Mouse (Mus musculus): Measurements from ENCODE around the gene Ccdc191.

Ccdc191 gene

DNA sequence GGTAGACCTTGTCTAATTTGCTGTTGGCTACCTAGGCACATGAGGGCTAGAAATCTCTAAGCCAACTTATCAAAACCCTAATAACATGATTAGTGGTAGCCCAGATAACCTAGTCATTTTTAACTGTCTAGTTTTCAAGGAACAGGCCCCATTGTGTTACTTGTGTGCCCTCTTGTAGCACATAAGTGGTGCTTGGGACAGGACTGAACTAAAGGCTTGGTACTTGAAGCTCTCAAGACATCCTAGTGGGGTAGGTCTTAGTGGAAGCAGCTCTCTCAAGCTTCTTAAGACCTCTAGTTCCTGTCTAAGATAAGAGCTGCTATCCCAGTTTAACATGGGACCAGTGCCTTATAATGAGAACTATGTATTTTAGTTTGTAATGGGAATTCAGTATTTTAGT lies 41.0 kb downstream of the Ccdc191 start:
- no peak for DNase-seq (ENCODE audit: low spot score in 2 of 2)

DNA sequence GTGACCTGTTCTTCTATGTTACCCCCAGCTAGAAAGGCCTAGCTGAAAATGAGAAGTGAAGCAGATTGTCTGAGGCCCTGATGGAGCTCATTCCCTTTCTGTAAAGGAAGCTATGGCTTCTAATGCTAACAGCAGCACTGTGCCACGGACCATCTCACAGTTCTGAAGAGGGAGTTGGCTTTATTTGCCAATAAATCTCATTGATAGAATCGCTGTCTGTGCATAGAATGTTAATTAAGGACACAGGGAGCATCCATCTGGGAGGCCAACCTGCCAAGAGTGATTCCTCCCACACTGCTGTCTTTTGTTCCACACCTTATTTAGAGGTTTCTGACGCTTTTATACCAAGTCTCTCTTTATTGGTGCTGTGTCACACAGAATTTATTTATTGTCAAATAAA lies 41.9 kb downstream of the Ccdc191 start:
- no peak for DNase-seq (ENCODE audit: low spot score in 2 of 2)

DNA sequence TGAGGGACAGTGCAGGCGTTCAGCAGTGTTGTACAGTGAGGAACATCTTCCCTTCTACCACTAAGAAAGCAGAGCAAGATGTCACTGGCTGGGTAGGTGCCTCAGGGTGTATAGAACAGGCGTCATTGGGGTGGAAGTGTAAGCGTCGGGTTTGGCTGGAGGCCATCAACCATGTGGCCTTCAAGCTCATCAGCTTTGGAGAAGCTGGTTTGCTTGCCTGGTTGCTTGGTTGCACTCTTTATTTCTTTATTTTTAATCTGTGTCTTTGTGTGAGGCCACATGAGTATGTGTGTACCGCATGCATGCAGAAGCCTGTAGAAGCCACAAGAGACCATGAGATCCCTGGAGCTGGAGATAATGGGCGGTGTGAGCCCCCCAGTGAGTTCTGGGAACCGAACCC lies 42.7 kb downstream of the Ccdc191 start:
- no peak for DNase-seq (ENCODE audit: low spot score in 2 of 2)

DNA sequence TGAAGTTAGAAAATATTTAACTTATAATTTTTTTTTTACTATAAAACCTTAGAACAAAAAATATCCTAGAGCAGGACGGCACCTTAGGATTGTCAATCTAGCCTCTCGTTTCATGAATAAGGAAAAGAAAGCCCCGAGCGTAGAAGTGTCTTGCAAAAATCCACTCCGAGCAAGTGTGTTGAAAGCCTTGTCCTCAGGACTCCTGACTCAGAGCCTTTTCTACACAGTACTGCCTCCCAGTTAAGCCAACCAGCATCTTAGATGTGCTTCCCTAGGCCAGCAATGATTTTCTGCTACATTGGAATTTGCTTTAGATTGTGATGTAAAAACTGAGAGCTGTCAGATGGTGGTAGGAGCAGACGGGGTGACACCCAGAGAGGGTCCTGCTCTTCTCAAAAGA lies 43.4 kb downstream of the Ccdc191 start:
- no peak for DNase-seq (ENCODE audit: low spot score in 2 of 2)

DNA sequence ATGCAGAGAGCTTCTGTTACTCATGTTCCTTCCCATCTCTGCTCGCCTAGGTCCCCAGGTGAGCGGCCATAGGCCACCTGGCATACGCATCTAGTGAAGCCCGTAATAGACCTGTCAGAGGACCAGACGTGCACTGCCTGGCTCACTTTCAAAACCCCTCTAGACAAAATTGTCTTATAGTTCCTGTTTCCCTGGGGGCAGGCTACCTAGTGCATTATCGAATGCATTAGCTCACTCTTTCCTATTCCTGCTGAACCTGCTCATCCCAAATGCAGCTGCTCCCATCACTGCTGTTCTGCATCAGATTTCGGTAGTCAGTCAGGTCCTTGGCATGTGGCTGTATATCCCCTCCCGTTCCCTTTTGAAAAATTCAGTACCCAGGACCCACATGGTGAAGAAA lies 45.3 kb downstream of the Ccdc191 start:
- no peak for DNase-seq (ENCODE audit: low spot score in 2 of 2)

DNA sequence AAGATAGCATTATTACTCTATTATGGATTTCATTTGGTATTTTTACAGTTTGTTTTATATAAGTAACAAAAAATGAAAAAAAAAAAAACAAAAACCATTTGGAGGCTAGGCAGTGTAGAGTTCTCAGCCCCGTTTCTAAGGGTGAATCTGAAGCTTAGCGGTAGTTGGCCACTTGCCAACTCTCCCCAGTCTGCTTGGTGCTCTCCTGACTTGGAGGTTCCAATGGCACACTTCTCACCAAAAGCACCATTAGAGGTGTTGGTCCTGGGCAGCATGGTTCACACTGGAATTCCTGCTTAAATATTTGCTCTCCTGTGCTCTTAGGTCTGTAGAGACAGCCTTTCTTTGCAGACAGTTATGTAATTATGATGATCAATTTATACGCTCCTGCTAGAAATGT lies 45.8 kb downstream of the Ccdc191 start:
- no peak for DNase-seq (ENCODE audit: low spot score in 2 of 2)

DNA sequence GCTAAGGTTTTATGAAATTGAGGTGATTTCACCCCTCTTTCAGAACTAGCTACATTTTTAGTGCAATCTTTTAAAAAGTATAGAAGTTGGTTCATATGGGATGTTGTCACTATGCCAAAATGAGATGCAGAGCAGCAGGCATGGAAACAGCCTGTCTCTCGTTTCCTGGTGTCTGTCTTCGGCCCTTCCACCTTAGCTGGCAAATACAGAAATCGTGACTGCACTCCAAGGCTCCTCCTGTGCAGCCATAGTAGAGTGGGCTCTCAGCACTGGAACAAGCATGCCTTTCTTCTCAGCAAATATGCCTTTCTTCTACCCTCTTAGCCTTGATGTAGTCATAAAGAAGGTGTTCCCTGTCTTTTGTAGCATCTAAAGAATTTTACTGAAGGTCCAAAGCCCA lies 46.3 kb downstream of the Ccdc191 start:
- DNase-seq (ENCODE audit: low spot score in 2 of 2) = no peak

DNA sequence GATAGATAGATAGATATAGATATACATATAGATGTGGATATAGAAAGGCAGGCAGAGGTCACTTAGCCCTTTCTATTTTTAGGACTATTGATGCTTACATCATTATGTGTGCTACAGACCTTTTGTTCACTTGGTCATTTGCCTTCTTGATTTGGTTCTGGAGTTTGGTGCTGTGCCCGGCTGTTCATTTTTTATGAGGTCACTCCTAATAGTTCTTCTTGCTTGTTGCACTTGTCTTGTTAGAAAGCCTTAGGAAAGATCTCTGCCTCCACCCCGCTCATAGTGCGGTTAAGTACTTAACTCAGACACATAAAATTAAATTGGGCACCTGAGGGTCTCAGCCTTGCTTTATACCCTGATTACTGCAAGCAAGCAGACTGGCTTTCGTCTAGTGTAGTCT lies 51.2 kb downstream of the Ccdc191 start:
- DNase-seq (ENCODE audit: low spot score in 2 of 2) = no peak

DNA sequence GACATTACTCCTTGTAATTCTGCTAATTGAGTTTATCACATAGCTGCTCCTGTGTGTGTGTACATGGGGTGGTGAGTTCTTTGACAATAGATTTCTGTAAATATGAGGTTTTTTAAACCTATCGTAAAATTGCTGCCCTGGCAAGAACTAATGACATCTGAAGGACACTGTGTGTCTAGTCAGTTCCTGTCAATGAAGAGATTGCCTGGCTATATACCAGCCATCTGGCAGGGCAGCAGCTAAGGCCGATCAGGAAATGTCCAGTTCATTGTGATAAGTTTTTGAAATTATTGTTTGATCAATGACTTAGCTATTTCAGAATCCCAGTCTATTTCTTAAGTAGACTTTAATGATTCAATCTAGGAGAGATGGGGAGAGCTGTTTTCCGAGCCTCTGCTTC lies 55.8 kb downstream of the Ccdc191 start:
- no peak for DNase-seq (ENCODE audit: low spot score in 2 of 2)

DNA sequence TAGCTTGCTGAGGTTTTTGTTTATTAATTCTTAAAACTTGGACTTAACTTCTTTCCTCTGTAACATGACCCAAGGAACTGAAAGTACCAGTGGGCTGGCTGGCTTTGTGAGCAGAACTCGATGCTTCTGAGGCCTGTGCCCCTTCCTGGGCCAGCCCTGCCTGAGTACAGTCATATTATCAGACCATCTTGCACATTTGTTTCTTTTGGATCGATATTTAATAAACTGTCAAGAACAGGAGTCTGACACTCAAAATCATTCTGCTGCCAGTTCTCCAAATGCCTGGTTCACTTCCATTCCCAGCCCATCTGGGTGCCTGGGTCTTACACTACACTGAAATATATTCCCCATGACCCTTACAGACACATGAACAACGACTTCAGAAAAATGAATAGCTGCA lies 56.3 kb downstream of the Ccdc191 start:
- no peak for DNase-seq (ENCODE audit: low spot score in 2 of 2)

DNA sequence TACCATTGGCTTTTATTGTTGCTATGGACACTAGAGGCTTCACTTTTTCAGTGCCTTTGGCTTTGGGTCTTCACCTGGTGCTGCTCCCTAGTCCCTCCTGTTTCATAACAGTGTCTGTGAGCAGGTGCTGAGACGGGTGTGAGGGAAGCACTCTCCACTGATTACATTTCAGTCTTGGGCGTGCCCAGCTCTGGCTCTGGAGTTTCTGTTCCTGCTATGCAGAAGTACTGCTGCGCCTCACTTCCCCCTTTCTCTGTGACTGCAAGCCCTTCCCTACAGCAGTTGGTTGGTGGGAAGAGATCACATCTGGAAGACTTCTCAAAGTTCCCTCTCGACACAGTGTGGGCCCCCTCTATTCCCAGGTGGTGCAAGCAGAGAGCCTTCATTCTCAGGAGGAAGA lies 62.0 kb downstream of the Ccdc191 start:
- no peak for DNase-seq (ENCODE audit: low spot score in 2 of 2)

DNA sequence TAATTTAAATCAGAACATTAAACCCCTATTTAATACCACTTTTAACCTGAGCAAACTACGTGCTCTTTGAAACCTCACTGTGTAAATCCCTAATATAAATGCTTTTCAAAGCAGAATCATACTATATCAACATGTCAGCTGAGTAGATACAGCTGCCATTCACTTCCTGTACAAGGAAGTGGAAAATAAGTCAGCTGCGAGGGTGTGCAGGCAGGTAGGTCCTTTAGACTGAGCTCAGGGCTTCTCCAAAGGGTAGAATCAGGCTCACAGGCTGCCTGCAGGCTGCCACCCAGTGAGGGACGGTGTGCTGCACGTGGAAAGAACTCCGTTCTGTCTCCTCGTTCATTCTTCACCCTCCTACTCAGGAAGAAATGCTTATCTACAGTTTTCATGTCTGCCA lies 65.3 kb downstream of the Ccdc191 start:
- no peak for DNase-seq (ENCODE audit: low spot score in 2 of 2)

DNA sequence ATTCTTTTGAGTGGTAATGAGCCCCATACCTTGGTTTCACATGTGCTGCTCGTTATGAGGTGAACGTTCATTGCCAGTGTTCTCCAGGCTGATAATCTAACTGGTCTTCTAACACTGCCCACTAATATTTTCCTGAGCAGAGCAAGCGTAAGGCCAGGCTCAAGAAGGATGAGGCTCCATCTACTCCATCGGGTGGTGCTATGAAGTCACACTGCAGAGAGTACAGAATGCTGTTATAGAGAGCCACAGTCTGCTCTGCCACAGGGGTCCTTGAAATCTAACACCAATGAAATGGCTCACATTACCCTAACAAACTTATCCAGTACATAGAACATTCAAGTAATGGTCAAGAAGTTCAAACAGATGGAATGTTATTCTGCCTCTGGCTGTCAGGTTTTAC lies 68.4 kb downstream of the Ccdc191 start:
- DNase-seq (ENCODE audit: low spot score in 2 of 2) = no peak

DNA sequence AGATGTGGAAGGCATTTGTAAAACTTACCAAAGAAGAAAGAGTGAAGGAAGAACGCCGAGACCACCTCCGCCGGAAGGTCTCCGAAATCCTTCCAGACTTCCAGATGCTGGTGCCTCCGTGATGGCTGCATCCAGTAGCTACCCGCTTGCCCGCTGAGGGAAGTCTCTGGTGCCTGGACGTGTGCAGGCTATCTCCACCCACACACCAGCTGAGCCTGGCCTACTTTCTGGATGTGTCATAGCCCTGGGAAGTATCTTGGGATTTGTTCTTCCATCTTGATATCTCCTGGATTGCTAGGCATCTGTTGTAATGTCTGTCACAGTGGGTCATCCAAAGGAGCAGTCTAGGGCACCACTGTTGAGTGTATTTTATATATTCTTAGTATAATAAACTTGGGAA lies 73.7 kb downstream of the Ccdc191 start:
- DNase-seq (ENCODE audit: low spot score in 2 of 2) = no peak

DNA sequence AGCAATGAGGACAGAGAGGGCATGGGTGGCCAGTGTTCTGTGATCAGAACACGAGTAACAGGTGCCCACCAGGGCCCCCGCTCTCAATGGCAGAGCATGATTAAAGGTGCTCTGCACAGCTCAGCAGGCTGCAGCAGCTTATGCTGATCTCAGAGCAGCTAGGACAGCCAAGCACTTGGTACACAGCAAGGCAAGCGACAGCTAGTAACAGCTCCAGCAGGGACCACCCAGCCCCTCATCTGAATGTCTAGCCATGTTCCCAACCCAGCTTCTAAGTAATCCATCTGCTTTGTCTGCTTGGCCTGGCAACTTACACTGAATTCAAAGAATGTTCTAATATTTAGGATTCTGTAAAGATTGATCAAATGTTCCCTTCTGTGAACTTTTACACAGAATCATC lies 74.2 kb downstream of the Ccdc191 start:
- no peak for DNase-seq (ENCODE audit: low spot score in 2 of 2)

DNA sequence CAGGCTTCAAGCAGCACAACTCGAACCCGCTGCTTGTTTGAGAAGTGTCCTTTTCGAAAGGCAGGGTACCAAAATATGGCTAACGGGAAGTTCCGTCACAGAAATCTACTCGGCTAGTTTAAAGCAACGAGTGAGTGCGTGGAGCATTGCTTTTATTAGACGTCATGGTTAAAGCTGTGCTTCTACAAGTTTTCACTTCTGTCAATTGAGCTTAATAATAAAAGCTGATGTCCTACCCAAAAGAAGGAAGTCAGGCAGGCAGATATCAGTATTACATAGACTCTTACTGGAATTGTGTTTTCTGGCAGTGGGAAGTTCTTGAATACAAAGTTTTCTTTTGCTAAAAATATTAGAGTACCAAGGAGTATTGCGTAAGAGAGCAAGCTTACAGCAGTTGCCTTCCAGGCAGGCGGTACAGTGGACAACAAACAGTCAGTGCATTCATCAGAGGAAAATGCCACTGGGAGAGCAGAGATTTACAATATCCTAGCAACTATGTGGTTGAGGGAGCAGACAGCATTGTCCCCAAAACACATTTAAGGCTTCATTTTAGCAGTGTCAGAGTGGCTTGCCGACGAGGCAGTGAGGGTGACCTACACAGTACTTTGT lies 76.3 kb downstream of the Ccdc191 start:
- DNase-seq (ENCODE audit: low spot score in 2 of 2) = no peak

DNA sequence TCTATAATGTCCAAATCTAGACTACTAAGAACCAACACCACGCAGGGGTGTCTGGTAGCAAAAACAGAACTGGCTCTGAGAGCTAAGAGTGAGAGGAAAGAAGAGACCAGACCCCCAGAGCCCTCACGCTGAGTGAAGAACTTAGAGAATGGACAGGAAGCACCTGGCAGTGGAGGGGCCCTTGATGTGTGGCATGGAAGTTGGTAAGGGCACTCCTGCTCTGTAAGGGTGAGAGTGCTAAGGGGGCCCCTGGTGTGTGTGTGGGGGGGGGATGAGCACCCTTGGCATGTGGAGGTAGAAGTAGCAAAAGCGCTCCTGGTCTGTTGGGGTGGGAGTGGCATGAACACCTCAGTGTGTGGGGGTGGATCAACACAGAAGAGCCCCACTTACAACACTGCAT lies 80.8 kb downstream of the Ccdc191 start:
- no peak for DNase-seq (ENCODE audit: low spot score in 2 of 2)

DNA sequence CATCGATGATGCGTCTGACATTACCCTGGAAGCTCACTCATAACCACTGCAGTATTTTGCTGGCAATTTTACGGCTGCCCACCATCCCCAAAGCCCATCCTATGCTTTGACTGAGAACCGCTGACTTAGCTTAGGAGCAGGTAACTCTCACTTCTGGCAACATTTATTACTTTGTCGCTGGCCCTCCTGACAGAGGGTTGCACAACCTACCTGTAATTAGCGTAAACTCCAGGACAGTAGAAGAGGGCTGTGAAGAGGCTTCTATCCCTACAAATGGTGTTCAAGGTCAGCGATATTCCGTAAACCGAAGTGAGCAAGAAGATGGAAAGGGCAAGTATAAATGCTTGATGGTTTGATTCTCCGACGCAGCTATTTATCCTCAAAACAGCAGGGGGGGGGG lies 81.6 kb downstream of the Ccdc191 start:
- no peak for DNase-seq (ENCODE audit: low spot score in 2 of 2)

DNA sequence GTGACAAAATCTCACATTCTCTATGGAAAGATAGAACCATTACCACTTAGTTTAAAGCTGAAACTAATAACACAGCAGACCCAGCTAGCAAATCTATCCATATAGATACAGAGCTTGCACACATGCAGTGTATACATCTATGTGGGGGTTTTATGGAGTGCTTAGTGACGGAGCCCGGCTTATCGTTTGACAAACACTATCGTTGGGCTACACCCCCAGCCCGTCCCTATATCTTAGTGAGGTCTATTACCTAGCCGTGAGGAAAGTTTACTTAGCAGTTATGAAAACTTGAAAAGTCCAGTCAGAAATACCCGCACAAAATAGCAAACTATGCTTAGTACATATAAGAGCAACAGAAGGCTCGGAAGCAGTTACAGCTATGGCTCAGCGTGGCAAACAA lies 82.1 kb downstream of the Ccdc191 start:
- no peak for DNase-seq (ENCODE audit: low spot score in 2 of 2)

DNA sequence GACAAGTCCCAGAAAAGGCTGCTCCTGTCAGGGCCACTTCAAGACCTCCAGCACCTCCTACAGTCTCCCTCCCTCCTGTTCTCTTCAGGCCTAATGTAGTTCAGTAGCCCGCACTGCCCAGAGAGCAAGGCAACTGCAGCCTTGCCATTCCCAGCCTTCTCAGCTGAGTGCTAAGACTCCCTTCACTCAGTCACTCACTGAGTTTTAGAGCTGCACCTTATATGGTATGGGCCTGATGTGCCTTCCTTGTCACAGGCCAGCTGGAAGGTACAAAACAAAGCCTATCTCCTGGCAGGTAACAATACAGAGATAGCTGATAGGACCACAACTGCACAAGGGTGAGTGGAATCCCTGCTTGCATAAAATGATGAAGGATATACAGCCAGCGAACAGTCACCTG lies 82.8 kb downstream of the Ccdc191 start:
- DNase-seq (ENCODE audit: low spot score in 2 of 2) = no peak

DNA sequence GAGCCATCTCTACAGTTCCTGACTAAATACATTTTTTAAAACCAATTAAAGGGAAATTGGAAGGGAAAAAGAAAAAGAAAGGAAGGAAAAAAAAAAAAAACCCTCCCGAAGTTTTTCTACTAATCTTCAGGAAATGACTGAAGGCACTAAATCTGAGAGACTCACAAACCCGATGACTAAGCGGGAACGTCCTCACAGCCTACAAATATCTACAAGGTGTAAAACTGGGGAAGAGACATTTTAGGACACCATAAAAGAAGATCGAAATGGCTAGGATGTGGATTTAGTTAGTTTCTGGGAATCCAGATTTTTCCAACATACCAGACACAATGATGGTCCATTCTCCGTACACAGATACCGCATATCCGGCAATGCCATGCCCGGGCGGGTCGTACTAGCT lies 83.5 kb downstream of the Ccdc191 start:
- DNase-seq (ENCODE audit: low spot score in 2 of 2) = no peak

DNA sequence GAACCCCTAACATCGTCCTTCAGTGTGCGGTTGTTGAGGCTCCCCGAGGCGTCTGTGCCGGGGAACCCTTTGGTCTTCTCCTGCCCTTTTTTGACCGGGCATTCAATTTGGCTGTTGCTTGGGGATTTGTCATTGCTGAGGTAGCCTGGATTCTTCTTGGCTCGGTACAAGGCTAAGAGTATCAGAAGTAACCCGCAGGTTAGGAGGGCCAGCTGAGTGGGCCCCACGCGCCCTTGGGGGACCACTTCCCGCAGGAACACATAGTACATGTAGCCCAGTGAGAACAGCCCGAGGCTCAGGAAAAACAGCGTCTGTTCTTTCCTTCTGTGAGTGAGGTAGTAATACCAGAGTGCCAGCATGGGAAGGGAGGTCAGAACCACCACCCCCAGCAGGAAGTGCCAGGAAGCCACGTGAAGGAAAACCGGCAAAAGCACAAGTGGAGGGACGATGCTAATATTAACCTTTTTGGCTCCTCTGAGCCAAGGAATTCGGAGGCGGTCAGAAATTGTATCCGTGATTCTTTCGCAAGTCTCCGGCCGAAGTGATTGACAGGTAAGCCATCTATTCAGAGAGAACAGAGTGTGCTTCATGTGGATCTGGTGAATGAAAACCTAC lies 84.1 kb downstream of the Ccdc191 start:
- no peak for DNase-seq (ENCODE audit: low spot score in 2 of 2)

DNA sequence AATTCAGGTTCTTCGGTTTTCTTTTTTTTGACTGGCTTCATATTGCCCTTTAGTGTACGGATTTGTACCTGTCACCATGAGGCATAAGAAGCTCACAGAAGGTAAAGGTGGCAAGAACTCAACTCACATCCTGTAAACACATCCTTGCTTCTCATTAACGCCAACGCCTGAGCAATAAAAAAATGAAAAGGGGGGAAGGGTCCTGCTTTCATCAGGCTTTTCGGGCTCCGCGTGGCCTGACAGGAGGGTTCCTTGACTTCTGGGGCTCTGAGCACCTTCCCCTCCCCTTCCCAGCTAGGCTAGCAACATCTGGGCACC lies 89.4 kb downstream of the Ccdc191 start:
- DNase-seq (ENCODE audit: low spot score in 2 of 2) = no peak

DNA sequence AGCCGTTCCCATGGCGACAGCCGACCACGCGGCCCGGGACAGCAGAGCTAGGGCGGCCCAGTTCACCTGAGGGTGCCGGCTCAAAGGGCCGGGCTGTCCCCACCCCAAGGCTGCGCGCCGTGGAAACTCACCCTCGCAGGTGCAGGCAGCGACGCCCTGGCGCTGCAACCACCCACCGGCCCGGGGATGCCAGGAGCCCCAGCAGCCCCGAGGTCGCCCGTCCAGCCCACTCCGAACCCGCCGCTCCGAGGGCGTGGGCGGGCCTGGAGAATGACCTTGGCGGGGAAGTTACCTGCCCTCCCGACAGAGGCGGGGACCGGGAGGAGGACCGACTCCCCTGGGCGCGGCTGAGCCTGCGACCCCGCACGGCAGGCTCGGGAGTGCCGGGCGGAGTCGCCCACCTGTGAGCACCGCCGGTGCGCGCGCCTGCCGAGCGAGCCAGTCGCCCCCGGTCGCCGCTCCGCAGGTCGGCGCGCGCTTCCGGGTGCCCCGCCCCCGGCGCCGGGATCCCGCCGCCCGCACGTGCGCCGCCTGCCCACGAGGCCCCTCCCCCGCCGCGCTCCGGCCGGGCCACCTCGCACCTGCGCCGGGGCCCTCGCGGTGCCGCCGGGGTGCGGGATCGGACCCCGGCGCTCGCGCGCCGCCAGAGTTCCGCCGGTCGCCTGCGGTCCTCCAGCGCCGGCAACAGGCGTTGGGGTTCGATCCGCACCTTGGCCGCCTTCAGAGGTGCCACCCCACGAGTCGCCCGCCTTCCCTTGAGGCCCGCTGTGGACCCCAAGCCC lies 89.9 kb downstream of the Ccdc191 start, which contains the start of gene Zdhhc23:
Gene Zdhhc23, minus strand, starts transcription at position 464 of the 782 bp plus-strand sequence.
- no peak for DNase-seq (ENCODE audit: low spot score in 2 of 2)

Measured in frontal cortex, postnatal 14 days (tissue).